Mouse (Mus musculus): ENCODE results near the gene Slc30a1. TPM values are rescaled to one million over a fixed set of nuclear protein-coding genes. Genes with fewer than 3 reads are reported as not detected.

Slc30a1 gene
- polyA plus RNA-seq, 1 experiment from 2014 or later = 2.1 TPM

DNA sequence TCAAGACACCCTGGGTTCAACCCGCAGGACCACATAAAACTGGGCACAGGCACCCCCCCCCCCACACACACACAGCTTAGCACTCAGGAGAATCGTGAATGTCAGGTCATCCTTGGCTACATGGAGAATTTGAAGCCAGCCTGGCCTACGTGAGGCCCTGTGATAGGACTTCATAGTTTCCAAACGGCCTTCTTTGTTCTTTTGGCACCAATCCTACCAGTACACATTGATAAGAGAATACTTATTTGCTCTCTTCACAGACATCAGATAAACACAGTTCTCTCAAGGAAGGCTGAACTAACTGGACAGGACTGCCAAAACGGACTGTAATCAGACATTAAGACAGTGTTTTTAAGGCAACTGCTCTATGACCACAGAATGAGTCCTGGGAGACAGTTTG, 22.9 kb upstream of the Slc30a1 start:
- peaks cover 27% of the 10 kb centered on the region for H3K4me1 ChIP-seq (ENCODE audit: control insufficient read depth, insufficient read depth, low read length)
- H3K4me2 ChIP-seq = no peak overlapping the region
- peak overlapping the region; percentile 57; the same call in 1 of the 2 replicates for H3K27ac ChIP-seq (ENCODE audit: low read depth, low read length)
- no peaks in the 10 kb centered on the region for H3K27me3 ChIP-seq (ENCODE audit: control insufficient read depth, insufficient read depth, low read length)
- ATAC-seq (replicated peaks; ENCODE audit: insufficient number of reproducible peaks, low FRiP score, low TSS enrichment) = no peak
- no peak overlapping the region for H3K9ac ChIP-seq (ENCODE audit: low read depth, low read length)
- WGBS (ENCODE audit: insufficient replicate concordance) = 46% methylated on average over 5 of the region's 5 CpGs
- H3K36me3 ChIP-seq (ENCODE audit: control insufficient read depth, insufficient read depth, low read length) = no peaks in the 10 kb centered on the region
- no peak overlapping the region for H3K4me3 ChIP-seq (ENCODE audit: low read depth, low read length)
- H3K9me3 ChIP-seq (replicated peaks; ENCODE audit: control insufficient read depth, low read length) = no peaks in the 10 kb centered on the region

- Histone ChIP-seq H3K27ac (ENCODE audit: low read depth, low read length) (no peak overlapping the region), H3K4me3 (ENCODE audit: low read depth, low read length) (no peak overlapping the region), H3K27me3 (ENCODE audit: control insufficient read depth, insufficient read depth, low read length) (no peaks in the 10 kb centered on the region), H3K4me1 (ENCODE audit: control insufficient read depth, insufficient read depth, low read length) (peaks cover 3% of the 10 kb centered on the region), H3K9ac (ENCODE audit: low read depth, low read length) (no peak overlapping the region), H3K36me3 (ENCODE audit: control insufficient read depth, insufficient read depth, low read length) (no peaks in the 10 kb centered on the region), H3K4me2 (no peak overlapping the region), H3K9me3 (replicated peaks; ENCODE audit: control insufficient read depth, low read length) (no peaks in the 10 kb centered on the region)
- no peak for ATAC-seq (replicated peaks; ENCODE audit: insufficient number of reproducible peaks, low FRiP score, low TSS enrichment)
- WGBS (ENCODE audit: insufficient replicate concordance) = 79% methylated on average over 6 of the region's 6 CpGs
Measured at GRCm38 (mm10) chr1:191891912-191892311, 14.7 kb upstream of the Slc30a1 start.

DNA sequence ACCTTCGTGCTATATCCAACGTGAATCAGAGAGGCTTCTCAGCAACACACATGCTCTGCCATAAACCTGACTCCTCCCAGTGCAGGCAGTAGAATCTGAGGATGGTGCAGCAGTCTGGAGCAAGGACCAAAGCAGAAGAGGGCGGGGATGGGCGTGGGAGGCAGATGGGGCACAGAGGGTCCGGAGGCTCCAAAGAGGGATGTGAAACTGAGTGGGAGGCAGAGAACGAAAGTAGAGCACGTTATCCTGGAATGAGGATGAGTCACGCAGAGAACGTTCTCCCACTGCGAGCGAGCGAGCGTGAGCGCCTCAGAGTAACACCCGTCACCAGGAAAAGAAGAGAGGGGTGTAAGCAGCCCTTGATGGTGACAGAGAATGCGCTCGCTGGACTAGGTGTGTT, 12.2 kb upstream of the Slc30a1 start:
- WGBS (ENCODE audit: insufficient replicate concordance) = 62% methylated on average over 17 of the region's 17 CpGs
- no peaks in the 10 kb centered on the region for H3K27me3 ChIP-seq (ENCODE audit: control insufficient read depth, insufficient read depth, low read length)
- no peaks in the 10 kb centered on the region for H3K36me3 ChIP-seq (ENCODE audit: control insufficient read depth, insufficient read depth, low read length)
- H3K9me3 ChIP-seq (replicated peaks; ENCODE audit: control insufficient read depth, low read length) = no peaks in the 10 kb centered on the region
- no peak overlapping the region for H3K9ac ChIP-seq (ENCODE audit: low read depth, low read length)
- ATAC-seq (replicated peaks; ENCODE audit: insufficient number of reproducible peaks, low FRiP score, low TSS enrichment) = no peak
- peaks cover 13% of the 10 kb centered on the region for H3K4me1 ChIP-seq (ENCODE audit: control insufficient read depth, insufficient read depth, low read length)
- H3K27ac ChIP-seq (ENCODE audit: low read depth, low read length) = no peak overlapping the region
- H3K4me2 ChIP-seq = no peak overlapping the region
- H3K4me3 ChIP-seq (ENCODE audit: low read depth, low read length) = no peak overlapping the region

DNA sequence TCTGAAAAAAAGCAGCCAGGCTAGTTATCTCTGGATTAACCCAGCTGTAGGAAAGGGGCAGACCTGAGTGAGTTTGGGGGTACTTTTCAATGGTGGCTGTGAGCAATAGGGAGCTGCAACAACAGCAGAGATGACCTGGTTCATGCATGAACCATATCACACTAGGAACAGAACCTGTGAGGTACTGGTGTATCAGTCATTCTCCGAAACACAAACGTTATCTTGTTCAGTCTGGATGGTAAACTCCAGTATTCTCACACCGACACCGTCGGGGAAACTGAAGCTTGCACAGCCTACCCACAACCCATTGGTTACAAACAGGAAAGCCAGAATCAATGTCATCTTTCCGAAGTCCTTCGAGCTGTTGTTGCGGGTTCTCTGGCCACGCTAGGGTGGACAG, 11.7 kb upstream of the Slc30a1 start:
- WGBS (ENCODE audit: insufficient replicate concordance) = 79% methylated on average over 9 of the region's 9 CpGs
- no peaks in the 10 kb centered on the region for H3K9me3 ChIP-seq (replicated peaks; ENCODE audit: control insufficient read depth, low read length)
- H3K4me2 ChIP-seq = no peak overlapping the region
- ATAC-seq (replicated peaks; ENCODE audit: insufficient number of reproducible peaks, low FRiP score, low TSS enrichment) = no peak
- no peak overlapping the region for H3K9ac ChIP-seq (ENCODE audit: low read depth, low read length)
- no peak overlapping the region for H3K4me3 ChIP-seq (ENCODE audit: low read depth, low read length)
- peaks cover 13% of the 10 kb centered on the region for H3K4me1 ChIP-seq (ENCODE audit: control insufficient read depth, insufficient read depth, low read length)
- no peak overlapping the region for H3K27ac ChIP-seq (ENCODE audit: low read depth, low read length)
- H3K27me3 ChIP-seq (ENCODE audit: control insufficient read depth, insufficient read depth, low read length) = no peaks in the 10 kb centered on the region
- no peaks in the 10 kb centered on the region for H3K36me3 ChIP-seq (ENCODE audit: control insufficient read depth, insufficient read depth, low read length)

DNA sequence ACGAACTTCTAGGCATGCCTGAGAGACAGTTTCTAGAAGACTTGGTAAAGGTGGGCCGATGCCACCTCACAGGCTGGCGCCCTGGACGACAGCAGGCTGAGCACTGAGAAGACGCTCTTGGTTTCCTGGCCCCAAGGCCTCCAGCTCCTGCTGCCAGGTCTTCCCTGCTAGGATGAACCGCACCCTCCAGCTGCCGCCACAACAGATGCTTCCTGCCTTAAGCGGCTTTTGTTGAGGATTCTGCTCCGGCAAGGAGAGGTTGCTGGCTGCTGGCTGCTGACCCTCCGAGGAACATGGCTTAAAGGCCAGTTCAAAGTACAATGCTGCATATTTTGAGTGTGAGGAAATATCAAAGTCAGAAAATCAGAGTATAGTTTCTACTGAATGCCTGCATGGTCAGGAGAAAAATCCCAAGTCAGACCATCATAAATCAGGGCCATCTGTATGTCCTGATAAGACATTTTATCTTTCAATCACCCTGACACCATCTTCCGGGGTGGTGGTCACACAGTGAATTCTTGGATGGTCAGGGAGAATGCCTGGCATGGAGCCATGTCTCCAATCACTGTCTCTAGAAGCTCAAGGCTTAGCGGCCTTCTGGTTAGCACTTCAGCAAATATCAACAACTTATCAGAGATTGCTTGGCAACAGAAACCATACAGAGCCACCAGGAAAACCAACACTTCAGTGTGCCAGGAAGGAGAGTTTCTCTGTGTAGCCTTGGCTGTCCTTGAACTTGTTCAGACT, 9.6 kb upstream of the Slc30a1 start:
- H3K27me3 ChIP-seq (ENCODE audit: control insufficient read depth, insufficient read depth, low read length) = 0 out of 2 replicates have a peak, but pooled peaks cover 2% of the 10 kb centered on the region
- peaks cover 13% of the 10 kb centered on the region for H3K4me1 ChIP-seq (ENCODE audit: control insufficient read depth, insufficient read depth, low read length)
- no peak overlapping the region for H3K4me2 ChIP-seq
- no peaks in the 10 kb centered on the region for H3K36me3 ChIP-seq (ENCODE audit: control insufficient read depth, insufficient read depth, low read length)
- H3K4me3 ChIP-seq (ENCODE audit: low read depth, low read length) = no peak overlapping the region
- H3K9ac ChIP-seq (ENCODE audit: low read depth, low read length) = no peak overlapping the region
- no peak for ATAC-seq (replicated peaks; ENCODE audit: insufficient number of reproducible peaks, low FRiP score, low TSS enrichment)
- no peaks in the 10 kb centered on the region for H3K9me3 ChIP-seq (replicated peaks; ENCODE audit: control insufficient read depth, low read length)
- WGBS (ENCODE audit: insufficient replicate concordance) = 46% methylated on average over 12 of the region's 12 CpGs
- peak overlapping the region; percentile 47 for H3K27ac ChIP-seq (ENCODE audit: low read depth, low read length)

GRCm38 (mm10) chr1:191905637-191906533, 682 bp upstream of the Slc30a1 start:
- ATAC-seq (replicated peaks; ENCODE audit: insufficient number of reproducible peaks, low FRiP score, low TSS enrichment) = peak; percentile 71
- WGBS (ENCODE audit: insufficient replicate concordance) = 6% methylated on average over 42 of the region's 58 CpGs
- H3K27ac ChIP-seq (ENCODE audit: low read depth, low read length) = peak overlapping the region; percentile 90
- peaks cover 8% of the 10 kb centered on the region; the same call in 1 of the 2 replicates for H3K36me3 ChIP-seq (ENCODE audit: control insufficient read depth, insufficient read depth, low read length)
- peak overlapping the region; percentile 91 for H3K4me3 ChIP-seq (ENCODE audit: low read depth, low read length)
- H3K9ac ChIP-seq (ENCODE audit: low read depth, low read length) = peak overlapping the region; percentile 85
- peak overlapping the region; percentile 92 for H3K4me2 ChIP-seq
- H3K4me1 ChIP-seq (ENCODE audit: control insufficient read depth, insufficient read depth, low read length) = peaks cover 30% of the 10 kb centered on the region
- no peaks in the 10 kb centered on the region for H3K9me3 ChIP-seq (replicated peaks; ENCODE audit: control insufficient read depth, low read length)
- 0 out of 2 replicates have a peak, but pooled peaks cover 2% of the 10 kb centered on the region for H3K27me3 ChIP-seq (ENCODE audit: control insufficient read depth, insufficient read depth, low read length)

GRCm38 (mm10) chr1:191907431-191907810, 854 bp downstream of the Slc30a1 start:
- peaks cover 8% of the 10 kb centered on the region; the same call in 1 of the 2 replicates for H3K36me3 ChIP-seq (ENCODE audit: control insufficient read depth, insufficient read depth, low read length)
- H3K4me3 ChIP-seq (ENCODE audit: low read depth, low read length) = peak overlapping the region; percentile 91
- peaks cover 32% of the 10 kb centered on the region for H3K4me1 ChIP-seq (ENCODE audit: control insufficient read depth, insufficient read depth, low read length)
- peak overlapping the region; percentile 96 for H3K4me2 ChIP-seq
- H3K9me3 ChIP-seq (replicated peaks; ENCODE audit: control insufficient read depth, low read length) = no peaks in the 10 kb centered on the region
- peak overlapping the region; percentile 89 for H3K9ac ChIP-seq (ENCODE audit: low read depth, low read length)
- ATAC-seq (replicated peaks; ENCODE audit: insufficient number of reproducible peaks, low FRiP score, low TSS enrichment) = no peak; the same call in 1 of the 2 replicates
- 0% methylated on average over 43 of the region's 43 CpGs for whole genome bisulfite sequencing (ENCODE audit: insufficient replicate concordance)
- no peaks in the 10 kb centered on the region for H3K27me3 ChIP-seq (ENCODE audit: control insufficient read depth, insufficient read depth, low read length)
- peak overlapping the region; percentile 90 for H3K27ac ChIP-seq (ENCODE audit: low read depth, low read length)

GRCm38 (mm10) chr1:191908906-191909305, 2.3 kb downstream of the Slc30a1 start:
- H3K27me3 ChIP-seq (ENCODE audit: control insufficient read depth, insufficient read depth, low read length) = no peaks in the 10 kb centered on the region
- H3K27ac ChIP-seq (ENCODE audit: low read depth, low read length) = no peak overlapping the region
- H3K36me3 ChIP-seq (ENCODE audit: control insufficient read depth, insufficient read depth, low read length) = peaks cover 8% of the 10 kb centered on the region; the same call in 1 of the 2 replicates
- H3K4me2 ChIP-seq = peak overlapping the region; percentile 96
- no peak for ATAC-seq (replicated peaks; ENCODE audit: insufficient number of reproducible peaks, low FRiP score, low TSS enrichment)
- no peak overlapping the region for H3K9ac ChIP-seq (ENCODE audit: low read depth, low read length)
- no peaks in the 10 kb centered on the region for H3K9me3 ChIP-seq (replicated peaks; ENCODE audit: control insufficient read depth, low read length)
- H3K4me1 ChIP-seq (ENCODE audit: control insufficient read depth, insufficient read depth, low read length) = peaks cover 32% of the 10 kb centered on the region
- peak overlapping the region; percentile 91 for H3K4me3 ChIP-seq (ENCODE audit: low read depth, low read length)
- 91% methylated on average over 15 of the region's 15 CpGs for WGBS (ENCODE audit: insufficient replicate concordance)

All from heart, embryonic 11.5 days (tissue).